Mouse (Mus musculus): ENCODE measurements at regions not wholly inside any gene's neighbourhood (a gene's known extent, or its start where the extent isn't known, plus 50 kb on each side); places are given as distances from the start of the nearest gene placed in this dataset.
A peak's percentile ranks its signal among the peaks of the same experiment; 100 is the strongest.
"Not testable (repeated sequence)": the region's sequence is repeated elsewhere in the genome, so short reads cannot be mapped to it uniquely, and the experiment has no call there.

DNA sequence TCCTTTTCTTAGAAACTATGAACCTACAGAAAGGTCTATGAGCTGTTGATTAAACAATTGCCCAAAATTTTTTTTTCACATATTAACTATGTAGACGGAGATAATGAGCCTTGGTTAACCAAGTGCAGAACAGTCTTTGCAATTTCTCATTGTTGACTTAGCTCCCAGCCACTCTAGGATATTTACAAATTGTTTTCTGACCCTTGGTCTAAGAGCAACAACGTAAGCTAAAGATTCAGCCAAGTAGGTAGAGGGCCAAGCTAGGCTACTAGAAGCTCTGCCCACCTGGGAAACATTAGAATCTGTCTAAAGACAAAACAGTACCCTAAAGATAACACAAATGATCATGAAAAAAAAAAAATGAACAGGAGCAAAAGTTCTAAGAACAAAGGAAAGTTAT is 67.5 kb upstream of the Map9 start:
- ATAC-seq = no peak

DNA sequence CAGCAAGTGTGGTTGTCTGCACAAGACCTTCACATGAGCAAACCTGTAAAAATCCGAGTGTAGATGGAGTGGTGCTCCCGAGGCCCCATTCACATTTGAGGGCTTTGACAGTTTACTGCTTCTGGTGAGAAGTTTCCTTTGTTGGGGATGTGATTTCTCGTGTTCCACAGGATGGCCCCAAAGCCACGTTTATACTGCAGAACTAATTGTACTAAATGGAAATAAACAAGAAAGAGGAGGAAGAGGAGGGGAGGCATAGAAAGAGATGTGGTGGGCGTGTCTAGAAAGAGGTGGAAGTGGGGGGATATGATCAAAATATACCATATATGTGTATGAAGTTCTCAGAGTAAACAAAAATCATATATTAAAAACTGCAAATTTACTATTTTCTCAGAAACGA is 68.8 kb upstream of the Map9 start:
- ATAC-seq = no peak

DNA sequence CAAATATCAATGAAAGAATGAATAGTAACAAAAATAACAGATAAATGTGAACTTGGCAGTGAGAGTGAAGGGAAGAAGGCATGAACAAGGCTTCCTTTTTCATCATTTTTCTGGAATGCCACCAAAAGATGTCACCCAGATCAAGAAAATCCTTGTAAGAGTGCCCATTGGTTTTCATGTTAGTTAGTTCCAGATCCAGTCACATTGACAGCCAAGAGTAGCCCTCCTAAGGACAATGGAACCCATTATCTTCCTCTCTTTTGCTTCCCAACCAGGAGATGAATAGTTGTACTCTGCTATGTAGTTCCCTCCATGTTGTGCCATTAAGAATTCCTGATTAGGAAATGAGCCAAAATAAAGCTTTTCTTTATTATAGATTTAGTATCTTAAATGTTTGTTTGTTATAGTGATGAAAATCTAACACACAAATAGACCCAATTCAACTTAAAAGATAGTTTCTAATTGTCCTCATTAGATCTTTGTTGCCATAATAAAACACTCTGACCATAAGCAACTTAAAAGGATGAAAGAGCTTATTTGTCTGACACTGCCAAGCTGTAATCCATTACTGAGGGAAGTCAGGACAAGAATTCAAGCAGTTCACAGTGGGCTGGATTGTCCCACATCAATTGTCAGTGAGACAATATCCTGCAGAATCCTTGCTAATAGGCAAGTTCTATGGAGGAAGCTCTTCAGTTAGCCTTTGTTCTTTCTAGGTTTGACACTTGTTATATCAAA is 80.7 kb upstream of the Map9 start:
- no peak for ATAC-seq

DNA sequence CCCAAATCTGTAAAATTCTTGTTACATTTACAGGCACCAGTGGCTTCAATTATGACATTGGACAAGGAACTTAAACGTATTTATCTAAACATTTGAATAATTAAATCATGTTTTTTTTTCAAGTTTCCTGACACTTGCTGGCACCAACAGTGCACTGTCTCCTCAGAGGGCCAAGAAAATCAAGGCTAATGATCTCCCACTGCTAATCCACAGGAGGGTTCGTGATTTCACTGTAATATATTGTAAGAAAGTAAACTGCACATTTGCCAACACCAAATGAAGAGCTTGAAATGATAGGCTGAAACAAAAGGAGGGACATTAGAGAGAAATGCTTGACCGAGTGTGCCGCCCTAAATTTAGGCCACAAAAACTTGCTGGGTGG is 82.0 kb upstream of the Map9 start:
- ATAC-seq = no peak

DNA sequence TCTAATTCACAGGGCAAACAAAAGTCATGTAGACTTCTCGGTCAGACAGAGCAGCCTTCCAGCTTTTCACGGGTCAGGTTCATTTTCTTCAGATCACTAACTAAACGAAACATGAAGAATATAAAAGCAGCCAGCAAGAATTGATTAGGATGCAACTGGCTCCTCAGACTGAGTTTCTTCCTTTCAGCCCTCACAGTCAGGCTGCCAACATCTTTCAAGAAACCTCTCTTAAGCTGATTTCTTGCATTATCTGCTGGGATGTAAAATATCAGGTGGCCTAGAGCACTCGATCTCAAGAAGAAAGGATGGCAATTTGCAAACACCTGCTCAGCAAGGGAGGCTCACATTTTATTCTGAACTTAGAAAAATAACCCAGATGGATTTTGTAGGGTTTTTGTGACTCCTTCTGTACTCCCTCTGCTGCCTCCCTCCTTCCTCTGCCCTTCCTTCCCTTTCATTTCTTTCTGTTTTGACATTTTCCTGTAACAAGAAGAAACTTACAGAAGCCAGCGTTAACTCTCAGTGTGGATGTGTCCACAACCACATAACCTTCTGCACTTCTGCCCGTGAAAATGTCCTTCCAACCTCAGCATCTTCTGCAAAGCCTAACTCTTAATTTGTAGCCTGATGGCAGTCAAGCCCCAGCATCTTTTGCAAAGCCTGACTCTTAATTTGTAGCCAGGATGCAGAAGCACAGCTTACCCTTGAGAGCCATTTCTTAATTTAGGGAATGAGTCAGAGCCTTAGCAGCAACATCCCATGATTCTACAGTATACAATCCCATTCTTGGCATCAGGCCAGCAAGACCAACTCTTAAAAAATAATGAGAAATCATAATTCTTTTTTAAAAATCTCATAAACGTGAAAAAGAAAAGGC is 82.7 kb upstream of the Map9 start:
- no peak for ATAC-seq

DNA sequence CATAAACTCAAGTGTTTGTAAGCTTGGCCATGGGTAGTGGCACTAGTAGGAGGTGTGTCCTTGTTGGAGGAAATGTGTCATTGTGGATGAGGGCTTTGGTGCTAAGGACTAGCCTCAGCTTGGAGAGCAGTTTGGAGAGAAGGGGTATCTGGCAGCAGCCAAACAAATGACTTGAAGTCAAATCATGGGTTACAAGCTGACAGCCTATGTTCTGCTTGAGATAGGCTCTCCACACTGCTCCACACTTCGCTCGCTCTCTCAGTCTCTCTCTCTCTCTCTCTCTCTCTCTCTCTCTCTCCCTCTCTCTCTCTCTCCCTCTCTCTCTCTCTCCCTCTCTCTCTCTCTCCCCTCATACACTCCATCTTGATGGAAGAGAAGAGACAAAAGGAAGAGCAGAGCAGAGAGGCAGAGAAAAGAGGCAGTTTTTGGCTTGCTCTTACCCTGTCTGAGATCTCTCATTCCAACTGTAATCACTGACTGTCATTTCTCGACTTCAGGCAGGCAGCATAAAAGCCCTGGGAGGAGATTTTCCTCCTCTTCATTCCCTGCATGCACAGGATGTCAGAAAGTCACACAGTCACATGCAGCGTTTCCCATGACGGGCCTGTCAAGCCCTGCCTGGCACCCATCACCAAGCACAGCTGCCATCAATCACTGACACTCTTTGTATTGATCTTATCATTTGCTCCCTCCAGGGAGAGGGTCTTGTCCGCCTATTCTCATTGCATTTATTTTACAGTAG is 83.5 kb upstream of the Map9 start:
- ATAC-seq = no peak

DNA sequence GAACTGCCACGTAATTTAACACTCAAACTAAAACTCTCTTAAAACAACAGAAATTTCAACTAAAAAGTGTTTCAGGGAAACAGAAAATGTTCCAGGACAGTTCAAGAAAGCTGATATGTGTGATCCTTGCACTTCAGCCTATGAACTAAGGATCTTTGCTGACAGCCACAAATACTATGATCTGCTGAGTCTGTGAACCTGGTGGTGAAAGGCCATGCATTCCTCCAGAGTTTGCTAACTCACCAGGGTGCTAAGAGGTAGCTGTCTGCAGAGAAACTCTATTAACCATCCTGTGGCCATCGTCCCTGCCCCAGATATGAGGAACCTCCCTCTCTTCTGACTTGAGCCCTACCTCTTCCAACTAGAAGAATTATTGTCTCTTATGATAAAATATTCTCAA is 84.3 kb upstream of the Map9 start:
- ATAC-seq = not testable (repeated sequence)

DNA sequence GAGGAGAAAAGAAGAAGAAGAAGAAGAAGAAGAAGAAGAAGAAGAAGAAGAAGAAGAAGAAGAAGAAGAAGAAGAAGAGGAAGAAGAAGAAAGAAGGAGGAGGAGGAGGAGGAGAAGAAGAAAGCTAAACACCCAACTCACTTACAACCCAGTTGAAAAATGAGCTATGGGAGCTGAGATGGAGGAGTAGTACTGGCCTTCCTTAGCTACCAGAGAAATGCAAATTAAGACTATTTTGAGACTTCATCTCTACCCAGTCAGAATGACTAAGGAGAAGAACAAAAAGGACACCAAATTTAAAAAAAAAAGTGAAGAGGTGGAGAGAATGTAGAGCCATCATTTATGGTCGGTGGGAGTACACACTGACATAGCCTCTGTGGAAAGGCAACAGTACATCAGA is 85.9 kb upstream of the Map9 start:
- ATAC-seq = no peak

DNA sequence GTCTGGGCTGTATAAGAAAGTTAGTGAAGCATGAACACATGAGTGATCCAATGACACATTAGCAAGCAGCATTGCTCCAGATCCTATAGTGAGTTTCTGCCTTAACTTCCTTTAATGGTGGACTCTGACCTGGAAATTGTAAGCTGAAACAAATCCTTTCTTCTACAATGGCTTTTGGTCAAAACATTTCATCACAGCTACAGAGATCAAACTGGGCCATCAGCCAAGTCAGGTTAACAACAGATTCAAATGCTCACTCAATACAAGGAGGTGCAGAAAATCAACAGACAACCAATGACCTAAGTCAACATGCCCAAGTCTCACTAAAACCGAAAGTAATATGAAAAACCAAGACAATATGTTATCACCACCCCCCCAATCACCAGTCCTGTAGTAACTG is 91.9 kb upstream of the Map9 start:
- ATAC-seq = no peak

DNA sequence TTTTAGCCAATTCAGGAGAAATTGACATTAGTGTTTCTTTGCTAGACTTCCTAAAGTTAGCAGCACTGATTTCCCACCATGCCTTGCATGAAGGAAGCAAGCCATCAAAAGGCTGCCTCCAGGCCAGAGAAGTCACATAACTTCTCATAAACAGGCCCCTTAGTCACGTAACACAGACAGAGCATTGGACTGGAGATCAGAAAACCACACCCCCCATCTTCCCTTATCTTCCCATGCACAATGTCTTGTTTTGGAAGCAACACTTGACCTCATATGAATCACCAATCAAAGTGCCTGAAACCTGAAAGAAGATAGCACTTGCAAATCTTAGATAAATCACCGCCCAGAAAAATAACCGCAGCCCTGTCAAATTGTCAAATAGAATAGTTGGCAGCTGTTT is 95.9 kb upstream of the Map9 start:
- no peak for ATAC-seq

DNA sequence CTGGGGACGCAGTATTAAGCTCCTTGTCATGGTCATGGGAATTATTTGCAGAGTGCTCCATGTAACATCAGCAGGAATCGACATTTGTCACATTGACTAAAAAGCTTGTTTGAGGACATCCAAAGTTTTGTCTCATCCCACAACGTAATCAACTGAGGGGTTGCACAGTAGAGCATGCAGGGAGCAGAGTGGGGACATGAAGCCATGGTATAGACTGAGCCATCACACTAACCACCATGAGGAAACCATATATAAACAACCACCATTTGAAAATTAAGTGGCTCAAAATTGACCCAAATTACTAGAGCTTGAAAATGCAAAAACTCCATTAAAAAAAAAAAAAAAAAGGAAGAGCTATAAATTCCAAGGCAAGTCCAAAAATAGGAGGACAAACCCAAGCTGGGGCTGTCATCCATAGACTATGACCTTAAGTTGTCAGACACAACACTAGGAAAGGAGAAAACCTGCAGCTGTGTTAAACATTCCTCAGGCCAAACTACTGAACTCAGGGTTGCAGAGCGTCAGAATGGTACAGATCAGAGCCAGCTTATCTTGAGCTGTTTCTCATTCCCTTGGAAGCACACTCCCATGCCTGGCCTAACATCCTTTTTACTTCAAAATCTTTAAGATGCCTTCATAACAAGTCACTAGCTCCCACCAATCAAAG is 97.7 kb upstream of the Map9 start:
- no peak for ATAC-seq

DNA sequence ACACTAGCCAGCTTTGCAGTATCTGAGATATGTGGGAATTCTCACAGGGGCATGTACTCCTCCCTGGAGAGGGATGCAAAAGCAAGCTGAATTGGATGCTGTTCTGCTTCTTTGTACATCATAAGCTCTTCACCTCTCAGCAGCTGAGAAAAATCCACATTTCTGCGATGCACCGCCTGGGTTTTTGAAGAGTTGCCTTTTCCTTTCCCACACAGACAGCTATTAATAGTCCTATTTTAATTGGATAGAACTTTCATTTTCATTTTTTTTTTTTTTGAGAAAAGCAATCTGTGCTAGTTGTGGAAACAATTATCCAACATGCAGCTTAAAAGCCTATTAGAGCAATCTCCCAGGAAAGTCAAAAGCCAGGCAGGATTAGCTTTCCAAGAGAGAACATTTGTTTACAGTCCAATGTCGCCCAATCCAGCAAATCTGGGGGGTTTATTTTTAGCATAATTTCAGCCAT is 105.2 kb upstream of the Gucy1a1 start:
- no peak for ATAC-seq

DNA sequence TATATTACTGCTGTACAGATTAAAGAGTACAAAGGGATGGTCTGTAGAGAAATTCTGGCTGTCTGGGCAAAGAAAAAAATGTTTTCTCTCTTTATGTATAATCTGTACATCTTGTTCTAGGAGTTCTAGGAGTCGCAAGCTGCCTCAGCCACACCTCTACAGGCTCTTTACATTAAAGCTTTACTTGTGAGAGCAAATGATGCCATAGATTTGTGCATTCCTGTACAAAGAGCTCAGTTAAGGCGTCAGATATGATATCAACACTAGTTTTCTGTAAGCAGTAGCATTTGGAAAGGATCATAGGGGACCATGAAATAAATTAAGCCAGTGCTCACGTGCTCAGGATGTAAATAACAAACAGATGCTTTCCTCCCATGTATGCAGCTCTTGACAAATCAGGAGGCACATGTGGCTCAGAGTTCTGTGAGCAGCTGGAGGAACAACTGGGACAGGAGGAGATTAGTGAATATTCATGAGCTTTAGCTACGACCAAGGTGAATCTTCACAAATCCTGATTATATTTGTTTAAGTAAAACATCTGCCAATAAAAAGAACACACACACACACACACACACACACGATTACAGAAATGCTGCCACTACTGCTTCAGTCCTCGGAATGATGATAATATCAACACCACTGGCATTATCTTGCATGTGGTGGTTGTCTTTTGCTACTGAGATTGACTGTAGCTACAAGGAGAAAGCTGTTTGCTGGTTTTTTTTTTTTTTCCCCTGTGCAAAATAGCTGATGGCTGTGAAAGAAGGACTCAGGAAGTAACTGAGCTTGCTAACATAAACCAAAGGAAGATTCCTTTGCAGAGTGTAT is 104.6 kb upstream of the Gucy1a1 start:
- no peak for ATAC-seq

DNA sequence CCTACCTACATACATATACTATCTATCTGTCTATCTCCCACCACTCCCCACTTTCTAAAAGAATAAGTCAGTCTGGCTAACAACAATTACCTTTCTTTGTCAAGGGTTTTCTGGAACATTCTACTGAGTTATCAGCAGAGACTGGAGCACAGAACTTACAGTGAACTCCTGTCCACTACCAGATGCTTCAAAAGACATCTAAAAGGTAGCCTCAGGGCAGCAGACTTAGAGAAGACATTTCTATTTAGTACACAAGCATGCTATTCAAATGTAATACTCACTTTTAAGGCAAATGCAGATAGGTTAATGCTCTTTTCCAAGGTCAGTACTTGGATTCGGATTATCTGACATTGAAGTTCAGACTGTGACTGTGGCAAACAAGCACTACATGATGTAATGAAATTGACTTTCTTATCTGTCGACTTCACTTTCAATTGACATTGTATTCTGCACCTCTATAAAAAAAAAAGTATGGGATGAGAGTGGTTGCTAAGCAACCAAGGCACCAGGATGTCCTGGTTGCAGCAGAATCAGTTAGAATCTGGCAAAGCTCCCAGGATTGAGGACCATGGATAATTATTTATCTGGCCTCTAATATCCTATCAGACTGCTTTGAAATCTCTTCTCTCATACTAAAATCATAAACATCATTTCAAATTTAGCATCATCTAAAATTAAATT is 90.9 kb upstream of the Gucy1a1 start:
- no peak for ATAC-seq

DNA sequence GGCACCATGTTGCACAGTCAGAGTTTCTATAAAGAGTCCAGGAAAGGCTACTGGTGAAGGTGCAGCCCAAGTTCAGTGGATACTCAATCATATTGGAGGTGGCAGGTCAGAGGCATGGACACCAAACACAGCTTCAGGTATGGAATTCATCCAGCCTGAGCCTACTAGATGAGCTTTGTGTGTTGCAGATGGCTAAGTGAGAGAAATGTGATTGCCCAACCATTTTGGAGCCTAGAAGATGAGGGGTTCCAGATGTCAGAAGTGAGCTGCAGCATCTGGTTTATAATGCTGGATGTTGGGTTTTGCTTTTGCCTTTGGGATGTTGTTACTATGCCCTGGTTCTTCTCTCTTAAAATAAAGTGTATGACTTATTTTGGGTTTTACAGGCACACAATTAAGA is 88.7 kb upstream of the Gucy1a1 start:
- ATAC-seq = no peak

DNA sequence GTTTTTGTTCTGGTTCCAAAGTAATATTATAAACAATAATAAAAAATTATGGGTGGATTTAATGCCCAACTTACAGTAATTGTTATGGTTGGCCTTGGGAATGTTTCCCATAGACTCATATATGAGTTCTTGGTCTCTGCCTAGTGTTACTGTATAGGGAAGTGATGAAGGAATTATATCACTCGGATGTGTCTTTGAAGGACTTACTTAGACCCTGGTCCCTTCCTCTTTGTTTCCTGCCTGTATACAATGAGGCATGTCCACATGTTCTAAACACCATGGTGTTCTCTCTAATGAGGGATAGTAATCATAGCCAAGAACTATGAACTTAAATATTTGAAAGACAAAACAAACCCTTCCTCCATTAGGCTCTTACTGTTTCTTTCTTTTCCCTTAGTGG is 77.8 kb upstream of the Gucy1a1 start:
- ATAC-seq = no peak

DNA sequence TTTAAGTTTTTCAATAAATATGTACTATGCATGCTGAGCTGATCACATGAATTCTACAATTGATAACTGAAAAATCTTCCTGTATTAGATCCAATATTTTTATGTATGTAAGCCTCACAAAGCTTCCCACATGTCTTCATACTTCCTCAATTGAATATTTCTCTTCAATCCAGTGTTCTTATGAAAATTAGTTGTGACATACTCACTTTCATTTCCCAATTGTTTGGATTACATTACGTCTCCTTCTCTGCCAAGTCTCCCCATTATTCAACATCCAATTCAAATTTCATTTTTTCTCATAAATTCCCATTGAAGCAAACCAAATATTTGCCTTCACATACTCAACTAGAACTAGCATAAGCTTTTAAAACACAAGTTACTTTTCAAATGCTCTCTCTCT is 76.3 kb upstream of the Gucy1a1 start:
- no peak for ATAC-seq

DNA sequence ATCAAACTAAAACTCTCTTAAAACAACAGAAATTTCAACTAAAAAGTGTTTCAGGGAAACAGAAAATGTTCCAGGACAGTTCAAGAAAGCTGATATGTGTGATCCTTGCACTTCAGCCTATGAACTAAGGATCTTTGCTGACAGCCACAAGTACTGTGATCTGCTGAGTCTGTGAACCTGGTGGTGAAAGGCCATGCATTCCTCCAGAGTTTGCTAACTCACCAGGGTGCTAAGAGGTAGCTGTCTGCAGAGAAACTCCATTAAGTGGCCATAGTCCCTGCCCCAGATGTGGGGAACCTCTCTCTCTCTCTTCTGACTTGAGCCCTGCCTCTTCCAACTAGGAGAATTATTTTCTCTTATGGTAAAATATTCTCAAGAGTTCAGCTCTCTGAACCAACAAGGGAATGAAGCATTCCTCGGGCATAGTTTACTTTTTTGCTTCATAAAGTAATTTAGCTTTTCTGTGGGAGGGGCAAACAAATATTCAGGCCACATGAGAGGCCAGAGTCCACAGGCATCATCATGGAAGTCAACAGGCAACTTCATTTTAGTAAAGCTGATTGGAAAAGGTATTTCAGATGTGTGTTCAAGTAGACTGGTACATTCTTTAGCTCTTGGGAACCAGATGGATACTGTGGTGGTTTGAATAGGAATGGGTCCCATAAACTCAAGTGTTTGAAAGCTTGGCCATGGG is 73.8 kb upstream of the Gucy1a1 start:
- ATAC-seq = not testable (repeated sequence)

DNA sequence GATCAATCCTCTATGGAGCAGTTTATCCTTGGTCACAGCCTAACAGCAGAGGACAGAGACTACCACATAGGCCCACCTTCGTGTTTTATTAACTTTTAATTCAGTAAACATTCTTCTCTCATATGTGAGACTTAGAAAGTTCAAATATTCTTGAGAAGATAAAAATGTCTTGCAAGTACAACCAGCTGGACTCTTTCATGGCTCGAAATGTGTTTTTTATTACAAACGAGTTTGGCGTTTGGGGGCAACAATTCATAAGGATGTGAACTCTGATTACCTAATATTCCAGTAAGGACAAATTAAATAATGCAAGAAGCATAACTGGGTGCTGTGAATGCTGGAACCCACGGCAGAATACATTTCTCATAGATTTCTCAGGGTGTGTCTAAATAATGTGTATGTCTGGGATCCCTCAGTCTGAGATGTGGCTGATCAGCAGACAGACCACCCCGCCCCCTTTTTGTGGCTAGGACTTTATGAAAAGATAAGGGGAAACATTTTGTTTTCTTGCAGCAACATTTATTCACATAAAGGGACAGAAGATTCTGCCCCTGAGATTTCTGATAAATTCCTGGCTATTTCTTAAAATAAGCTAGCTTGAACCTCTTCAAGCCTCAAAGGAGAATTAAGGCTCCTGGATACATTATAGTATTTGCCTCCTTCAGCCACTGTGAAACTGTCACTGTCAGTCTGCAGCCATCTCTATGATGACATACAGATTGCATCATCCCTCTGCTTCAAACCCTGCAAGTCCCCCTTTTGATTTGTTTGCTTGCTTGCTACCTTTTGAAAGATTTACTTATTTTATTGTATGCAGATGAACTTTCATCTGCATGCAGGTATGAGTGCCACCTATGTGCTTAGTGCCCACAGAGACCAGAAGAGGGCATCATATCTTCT is 69.2 kb upstream of the Gucy1a1 start:
- ATAC-seq = no peak

DNA sequence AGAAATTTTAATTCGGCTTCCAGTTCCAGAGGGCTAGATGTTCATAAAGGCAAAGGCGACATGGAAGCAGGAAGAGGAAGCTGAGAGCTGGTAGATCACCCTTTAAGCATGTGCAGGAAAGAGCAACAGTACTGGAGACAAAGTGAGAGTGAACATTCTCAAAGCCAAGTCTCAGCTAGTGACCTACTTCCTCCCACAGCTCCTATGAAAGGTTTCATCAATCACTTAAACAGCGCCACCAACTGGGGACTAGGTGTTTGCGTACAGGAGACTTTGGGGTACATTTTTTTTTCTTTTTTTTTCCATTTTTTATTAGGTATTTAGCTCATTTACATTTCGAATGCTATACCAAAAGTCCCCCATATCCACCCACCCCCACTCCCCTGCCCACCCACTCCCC is 61.7 kb upstream of the Gucy1a1 start:
- peak; percentile 63 for ATAC-seq

All from inflammation-experienced regulatory T-cells, adult 6 months (primary cell).